Mouse (Mus musculus): ENCODE measurements around the gene Pheta1. TPM values are rescaled to one million over a fixed set of nuclear protein-coding genes. Genes with fewer than 3 reads are reported as not detected.

The Pheta1 gene
- total RNA-seq, 2 experiments from 2014 or later, result 12.8 to 13.6 TPM

GRCm38 (mm10) chr5:121823668-121824067 is 25.1 kb upstream of the Pheta1 start:
- no peak for DNase-seq (ENCODE audit: low spot score in 2 of 2)

- DNase-seq (ENCODE audit: low spot score in 2 of 2), result no peak
These were observed 24.7 kb upstream of the Pheta1 start for GRCm38 (mm10) chr5:121824121-121824520.

- no peak for DNase-seq (ENCODE audit: low spot score in 2 of 2)
These were observed 23.2 kb upstream of the Pheta1 start for GRCm38 (mm10) chr5:121825606-121826005.

- no peak for DNase-seq (ENCODE audit: low spot score in 2 of 2)
These were observed 20.9 kb upstream of the Pheta1 start for GRCm38 (mm10) chr5:121827876-121828275.

- DNase-seq (ENCODE audit: low spot score in 2 of 2), result no peak
These were observed 20.0 kb upstream of the Pheta1 start for GRCm38 (mm10) chr5:121828491-121829432.

- DNase-seq (ENCODE audit: low spot score in 2 of 2), result no peak
These were observed 17.7 kb upstream of the Pheta1 start for GRCm38 (mm10) chr5:121831002-121831601.

- DNase-seq (ENCODE audit: low spot score in 2 of 2), result no peak
These were observed 16.2 kb upstream of the Pheta1 start for GRCm38 (mm10) chr5:121832376-121833155.

- no peak for DNase-seq (ENCODE audit: low spot score in 2 of 2)
These were observed 15.6 kb upstream of the Pheta1 start for GRCm38 (mm10) chr5:121833159-121833558.

GRCm38 (mm10) chr5:121833572-121834240 is 15.1 kb upstream of the Pheta1 start:
- peak in 1 of 2 experiments; percentile 52 for DNase-seq (ENCODE audit: low spot score in 2 of 2)

GRCm38 (mm10) chr5:121834241-121834606 is 14.6 kb upstream of the Pheta1 start:
- DNase-seq (ENCODE audit: low spot score in 2 of 2), result no peak

GRCm38 (mm10) chr5:121834991-121835747 is 13.6 kb upstream of the Pheta1 start:
- DNase-seq (ENCODE audit: low spot score in 2 of 2), result no peak

- no peak for DNase-seq (ENCODE audit: low spot score in 2 of 2)
These were observed 12.7 kb upstream of the Pheta1 start for GRCm38 (mm10) chr5:121835949-121836691.

- peak; percentile 76 to 80 for DNase-seq (ENCODE audit: low spot score in 2 of 2)
These were observed 11.9 kb upstream of the Pheta1 start for GRCm38 (mm10) chr5:121836692-121837415.

- DNase-seq (ENCODE audit: low spot score in 2 of 2), result no peak
These were observed 11.1 kb upstream of the Pheta1 start, which contains the start of gene Sh2b3 for GRCm38 (mm10) chr5:121837441-121838340. Sh2b3 (minus strand) TSS chr5:121837646.

- DNase-seq (ENCODE audit: low spot score in 2 of 2), result no peak
These were observed 10.2 kb upstream of the Pheta1 start for GRCm38 (mm10) chr5:121838341-121839127.

GRCm38 (mm10) chr5:121839128-121839473 is 9.7 kb upstream of the Pheta1 start:
- no peak for DNase-seq (ENCODE audit: low spot score in 2 of 2)

- DNase-seq (ENCODE audit: low spot score in 2 of 2), result no peak
These were observed 7.3 kb upstream of the Pheta1 start for GRCm38 (mm10) chr5:121841516-121841915.
